Mouse (Mus musculus): ENCODE measurements at regions not wholly inside any gene's neighbourhood (a gene's known extent, or its start where the extent isn't known, plus 50 kb on each side); places are given as distances from the start of the nearest gene placed in this dataset.

GRCm38 (mm10) chr13:51041121-51041520 lies 59.6 kb upstream of the Spin1 start:
- TF ChIP-seq CTCF (IDR thresholded peaks at IDR 0.05; ENCODE audit: control insufficient read depth, insufficient read depth, insufficient replicate concordance, low read depth, low read length) = no peak
- TF ChIP-seq POLR2A (IDR thresholded peaks at IDR 0.05; ENCODE audit: control insufficient read depth, low read depth, low read length) = no peak
- Histone ChIP-seq H3K27ac (ENCODE audit: control insufficient read depth, insufficient read depth, low read depth, low read length) (no peak overlapping the region), H3K27me3 (ENCODE audit: control insufficient read depth, insufficient read depth, low read length) (no peaks in the 10 kb centered on the region), H3K4me1 (ENCODE audit: control insufficient read depth, insufficient read depth, low read length) (no peaks in the 10 kb centered on the region), H3K4me3 (ENCODE audit: control insufficient read depth, low read depth, low read length) (no peak overlapping the region), H3K36me3 (ENCODE audit: control insufficient read depth, insufficient read depth, low read length) (no peaks in the 10 kb centered on the region)

- no peak for TF ChIP-seq POLR2A (IDR thresholded peaks at IDR 0.05; ENCODE audit: control insufficient read depth, low read depth, low read length)
- no peak for TF ChIP-seq CTCF (IDR thresholded peaks at IDR 0.05; ENCODE audit: control insufficient read depth, insufficient read depth, insufficient replicate concordance, low read depth, low read length)
- H3K27me3 ChIP-seq (ENCODE audit: control insufficient read depth, insufficient read depth, low read length) = no peaks in the 10 kb centered on the region
- no peaks in the 10 kb centered on the region for H3K4me1 ChIP-seq (ENCODE audit: control insufficient read depth, insufficient read depth, low read length)
- H3K27ac ChIP-seq (ENCODE audit: control insufficient read depth, insufficient read depth, low read depth, low read length) = no peak overlapping the region
- H3K4me3 ChIP-seq (ENCODE audit: control insufficient read depth, low read depth, low read length) = no peak overlapping the region
- H3K36me3 ChIP-seq (ENCODE audit: control insufficient read depth, insufficient read depth, low read length) = no peaks in the 10 kb centered on the region
These were observed 57.7 kb upstream of the Spin1 start for GRCm38 (mm10) chr13:51042881-51043402.
